Mouse (Mus musculus): ENCODE measurements around the gene Itga10.
"Not testable (repeated sequence)": the region's sequence is repeated elsewhere in the genome, so short reads cannot be mapped to it uniquely, and the experiment has no call there.

Gene Itga10

DNA sequence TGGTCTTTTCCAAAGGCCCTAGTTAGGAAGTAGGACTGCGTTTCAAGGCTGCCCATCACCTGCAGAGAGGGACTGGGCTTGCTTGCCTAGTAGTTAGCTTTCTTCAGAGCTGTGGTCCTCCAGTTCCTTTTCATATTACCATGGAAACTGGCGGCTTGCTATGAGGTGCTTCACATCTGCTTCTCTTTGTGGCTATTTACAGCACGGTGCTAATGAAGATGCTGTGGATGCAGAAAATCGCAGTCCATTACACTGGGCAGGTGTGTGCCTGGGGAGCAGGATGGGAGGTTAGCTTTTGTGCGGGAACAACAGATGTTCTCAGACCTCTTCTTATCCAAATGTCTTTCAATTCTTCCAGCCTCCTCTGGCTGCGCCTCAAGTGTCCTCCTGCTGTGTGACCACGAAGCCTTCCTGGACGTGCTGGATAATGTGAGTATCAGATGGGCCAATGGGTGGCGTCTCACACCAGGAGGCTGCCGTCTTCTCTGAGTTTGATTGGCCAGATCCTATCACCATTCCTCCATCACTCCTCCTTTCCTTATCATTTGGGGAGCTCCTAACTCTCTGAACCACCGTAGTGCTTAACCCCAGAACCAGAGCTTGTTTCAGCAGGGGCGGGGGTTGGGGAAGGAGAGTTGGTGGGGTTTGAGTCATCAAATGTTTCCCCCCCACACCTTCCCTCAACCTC is 35.0 kb downstream of the Itga10 start:
- no peak for DNase-seq (ENCODE audit: low spot score)

DNA sequence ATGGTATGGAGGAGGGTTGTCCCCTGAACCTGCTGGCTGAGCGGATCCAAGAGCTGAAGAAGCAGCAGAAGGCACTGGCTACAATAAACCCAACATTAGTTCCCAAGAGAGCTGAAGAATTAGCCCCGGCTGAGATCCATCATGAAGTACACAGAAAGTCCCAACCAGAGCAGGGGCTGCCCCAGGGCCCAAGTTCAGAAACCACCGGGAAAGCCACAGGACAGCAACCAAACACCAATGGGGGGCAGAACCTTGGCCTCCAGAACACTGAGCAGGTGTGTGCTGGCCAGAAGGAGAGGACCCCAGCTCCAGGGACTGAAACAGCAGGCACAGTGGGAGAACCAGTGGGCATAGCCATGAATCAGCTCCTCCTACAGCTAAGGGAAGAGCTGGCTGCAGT is 38.1 kb downstream of the Itga10 start:
- no peak for DNase-seq (ENCODE audit: low spot score)

DNA sequence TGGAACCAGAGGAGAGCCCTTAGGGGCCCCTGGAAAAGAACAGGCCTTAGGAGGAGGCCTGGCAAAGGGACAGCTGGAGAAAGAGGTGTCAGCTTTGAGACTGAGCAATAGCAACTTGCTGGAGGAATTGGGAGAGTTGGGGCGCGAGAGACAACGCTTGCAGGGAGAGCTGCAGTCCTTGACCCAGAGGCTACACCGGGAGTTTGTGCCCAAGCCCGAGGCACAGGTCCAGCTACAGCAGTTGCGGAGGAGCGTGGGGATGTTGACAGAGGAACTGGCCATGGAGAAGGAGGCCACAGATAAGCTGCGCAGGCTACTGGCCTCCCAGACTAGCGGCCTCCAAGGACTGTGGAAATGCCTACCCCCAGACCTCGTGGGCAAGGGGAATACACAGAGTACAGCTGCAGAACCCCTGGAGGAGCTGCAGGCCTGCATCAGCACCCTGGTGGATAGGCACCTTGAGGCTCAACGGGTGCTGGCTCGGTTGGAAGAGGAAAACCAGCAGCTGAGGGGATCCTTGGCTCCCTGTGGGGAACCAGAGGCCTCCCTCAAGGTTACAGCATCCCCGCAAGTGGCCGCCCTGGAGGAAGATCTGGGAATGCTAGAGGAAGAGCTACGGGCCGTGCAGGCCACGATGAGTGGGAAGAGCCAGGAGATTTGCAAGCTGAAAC is 38.9 kb downstream of the Itga10 start:
- DNase-seq (ENCODE audit: low spot score): peak; percentile 52

DNA sequence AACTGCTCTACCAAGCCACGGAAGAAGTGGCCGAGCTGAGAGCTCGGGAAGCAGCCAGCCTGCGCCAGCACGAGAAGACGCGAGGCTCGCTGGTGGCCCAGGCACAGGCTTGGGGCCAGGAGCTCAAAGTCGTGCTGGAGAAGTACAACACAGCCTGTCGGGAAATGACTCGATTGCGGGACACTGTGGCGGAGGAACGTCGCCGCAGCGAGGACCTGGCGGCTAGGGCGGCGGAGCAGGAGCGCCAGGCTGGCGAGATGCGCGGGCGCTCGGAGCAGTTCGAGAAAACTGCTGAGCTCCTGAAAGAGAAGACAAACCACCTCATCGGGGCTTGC is 39.4 kb downstream of the Itga10 start:
- no peak for DNase-seq (ENCODE audit: low spot score)

DNA sequence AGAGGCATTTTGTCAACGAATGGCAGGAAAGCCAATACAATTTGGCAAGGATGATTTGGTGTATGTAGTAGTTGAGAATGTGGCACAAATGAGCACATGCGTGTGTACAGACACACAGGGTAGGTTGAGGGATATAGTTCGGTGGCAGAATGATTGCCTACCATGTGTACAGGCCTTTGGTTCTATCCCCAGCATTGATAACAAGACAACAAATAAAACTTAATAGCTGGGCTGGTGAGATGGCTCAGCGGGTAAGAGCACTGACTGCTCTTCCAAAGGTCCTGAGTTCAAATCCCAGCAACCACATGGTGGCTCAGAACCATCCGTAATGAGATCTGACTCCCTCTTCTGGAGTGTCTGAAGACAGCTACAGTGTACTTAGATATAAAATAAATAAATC is 40.7 kb downstream of the Itga10 start:
- not testable (repeated sequence) for DNase-seq (ENCODE audit: low spot score)

DNA sequence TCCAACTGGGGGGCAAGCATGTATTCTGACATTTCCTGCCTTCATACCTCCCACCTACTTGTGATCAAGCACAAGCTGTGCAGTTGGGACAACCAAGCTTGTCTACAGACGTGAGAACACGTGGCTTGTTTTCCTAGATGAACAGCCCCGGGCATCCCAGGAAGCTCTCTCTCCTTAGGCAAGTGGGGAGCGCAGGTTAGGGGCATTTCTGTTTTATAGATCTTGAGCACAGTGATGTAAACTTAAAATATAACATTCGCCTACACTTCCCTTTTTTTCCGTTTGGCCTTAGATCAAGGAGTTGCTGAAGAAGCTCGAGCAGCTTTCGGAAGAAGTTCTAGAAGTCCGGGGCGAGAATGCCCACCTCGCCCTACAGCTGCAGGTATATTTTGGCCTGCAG is 43.5 kb downstream of the Itga10 start:
- no peak for DNase-seq (ENCODE audit: low spot score)

DNA sequence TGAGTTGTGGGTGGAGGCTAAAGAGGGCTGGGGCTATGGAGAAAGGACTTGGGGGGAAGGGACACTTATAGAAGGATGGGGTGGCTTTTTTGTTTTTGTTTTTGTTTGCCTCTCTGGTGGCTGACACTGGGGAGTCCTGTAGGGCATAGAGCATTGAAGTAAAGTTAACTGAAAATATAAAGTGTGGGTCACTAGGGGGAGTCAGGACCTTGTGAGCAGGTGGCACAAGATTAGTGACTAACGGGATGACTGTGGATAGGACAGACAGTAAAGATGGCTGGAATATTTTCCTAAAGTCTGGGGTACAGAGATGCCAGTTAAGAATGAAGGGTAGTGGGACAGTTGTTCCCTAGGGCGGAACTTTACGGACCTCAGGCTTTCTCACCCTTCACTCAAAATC is 44.9 kb downstream of the Itga10 start:
- no peak for DNase-seq (ENCODE audit: low spot score)

DNA sequence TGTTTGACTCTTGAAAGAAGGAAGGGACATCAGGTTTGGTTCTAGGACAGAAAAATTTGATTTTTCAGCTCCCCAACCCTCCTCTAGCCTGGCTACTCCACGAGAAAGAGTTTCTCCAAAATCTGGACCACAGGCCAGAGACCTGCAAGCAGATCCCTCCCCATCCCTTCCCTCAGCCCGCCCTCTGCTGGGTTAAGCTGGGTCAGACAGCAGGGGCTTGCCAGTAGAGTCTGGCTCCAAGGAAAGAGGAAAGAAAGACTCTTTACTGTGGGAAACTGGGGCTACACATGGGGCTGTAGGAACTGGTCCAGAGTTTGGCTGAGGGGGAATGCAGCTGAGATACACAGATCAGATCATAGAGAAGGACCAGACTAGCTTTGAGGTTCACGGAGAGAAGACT is 47.1 kb downstream of the Itga10 start:
- DNase-seq (ENCODE audit: low spot score): peak; percentile 36

DNA sequence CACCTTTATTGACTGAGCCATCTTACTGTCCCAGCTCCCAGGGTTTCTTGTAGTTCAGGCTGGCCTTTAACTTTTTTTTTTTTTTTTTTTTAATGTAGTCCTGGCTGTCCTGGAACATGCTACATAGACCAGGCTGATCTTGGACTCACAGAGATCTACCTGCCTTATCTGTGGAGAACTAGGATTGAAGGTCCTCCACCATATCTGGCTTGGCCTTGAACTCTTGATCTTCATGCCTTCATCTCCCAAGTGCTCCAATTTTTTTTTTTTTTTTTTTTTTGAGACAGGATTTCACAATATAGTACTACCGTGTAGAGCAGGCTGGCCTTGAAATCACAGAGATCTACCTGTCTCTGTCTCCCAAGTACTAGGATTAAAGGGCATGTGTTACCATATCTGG is 48.2 kb downstream of the Itga10 start:
- no peak for DNase-seq (ENCODE audit: low spot score)

DNA sequence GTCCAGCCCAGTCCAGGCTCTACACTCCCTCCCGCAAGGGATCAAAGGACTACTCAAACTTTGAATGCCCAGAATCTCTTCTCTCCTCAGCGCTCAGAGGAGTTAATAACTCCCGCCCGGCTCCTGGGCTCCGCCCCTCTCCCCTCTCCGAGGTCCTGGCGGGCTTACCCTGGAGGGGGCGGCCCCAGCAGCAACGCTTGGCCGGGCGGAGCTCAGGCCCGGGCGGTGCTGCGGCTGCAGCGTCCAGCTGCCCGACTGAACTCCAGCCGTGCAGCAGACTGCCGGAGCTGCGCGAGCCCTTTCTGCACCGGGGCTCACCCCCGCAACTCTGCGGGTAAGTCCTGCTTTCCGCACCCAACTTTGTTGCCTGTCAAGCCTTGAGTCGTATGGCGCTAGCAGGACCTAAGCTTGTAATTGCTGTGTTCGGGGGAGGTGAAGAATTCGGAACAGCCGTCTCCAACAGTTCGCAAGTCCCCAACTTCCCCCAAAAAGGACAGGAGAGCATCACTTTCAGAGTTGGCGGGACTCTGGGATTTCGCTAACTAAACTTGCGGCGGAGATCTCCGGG is 50.9 kb downstream of the Itga10 start, which contains the start of gene Pias3:
Pias3 (plus strand) TSS at position 187 of the 568 bp plus-strand sequence.
- DNase-seq (ENCODE audit: low spot score): peak; percentile 85

DNA sequence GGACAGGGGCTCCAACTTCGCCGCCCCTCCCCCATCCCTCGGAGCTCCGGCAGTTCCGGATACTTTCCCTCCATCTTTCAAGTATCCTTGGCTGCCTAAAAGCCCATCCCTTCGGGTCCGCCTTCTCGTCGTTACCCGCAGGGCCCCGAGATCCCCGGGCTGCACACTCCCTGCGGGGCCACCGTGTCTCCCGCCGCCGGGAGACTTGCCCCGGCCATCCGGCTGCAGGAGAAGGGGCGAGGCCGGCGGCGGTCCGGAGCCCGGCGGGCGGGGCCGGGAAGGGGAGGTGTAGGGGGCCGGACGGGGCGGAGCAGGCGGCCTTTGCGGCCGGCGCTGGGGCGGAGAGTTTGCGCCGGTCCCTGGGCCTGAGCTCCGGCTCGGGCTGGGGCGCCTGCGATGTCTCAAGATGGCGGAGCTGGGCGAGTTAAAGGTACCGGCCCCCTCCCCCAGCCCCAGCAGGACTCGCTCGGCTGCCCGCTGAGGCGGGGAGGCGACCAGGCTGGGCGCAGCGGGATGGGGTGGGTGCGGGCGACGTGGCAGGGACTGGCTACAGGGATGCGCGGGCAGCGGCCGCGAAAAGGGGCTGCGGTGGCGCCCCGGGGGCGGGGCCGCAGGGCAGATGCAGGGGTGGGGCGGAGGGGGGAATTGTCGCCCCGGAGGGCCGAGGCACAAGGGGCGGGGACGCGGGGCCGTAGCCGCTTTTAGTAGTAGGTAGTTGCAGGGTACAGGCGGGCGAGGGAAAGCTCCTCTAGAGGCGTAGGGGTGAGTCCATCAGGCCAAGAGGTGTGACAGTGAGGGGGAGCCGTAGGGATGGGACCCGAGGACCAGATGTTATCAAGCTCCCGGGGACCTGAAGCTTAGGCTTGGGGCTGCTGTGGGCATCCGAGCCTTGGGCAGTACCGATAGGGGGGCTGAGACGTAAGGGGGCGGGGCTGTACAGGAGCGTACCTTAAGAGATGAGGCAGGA is 51.7 kb downstream of the Itga10 start:
- peak; percentile 90 for DNase-seq (ENCODE audit: low spot score)

DNA sequence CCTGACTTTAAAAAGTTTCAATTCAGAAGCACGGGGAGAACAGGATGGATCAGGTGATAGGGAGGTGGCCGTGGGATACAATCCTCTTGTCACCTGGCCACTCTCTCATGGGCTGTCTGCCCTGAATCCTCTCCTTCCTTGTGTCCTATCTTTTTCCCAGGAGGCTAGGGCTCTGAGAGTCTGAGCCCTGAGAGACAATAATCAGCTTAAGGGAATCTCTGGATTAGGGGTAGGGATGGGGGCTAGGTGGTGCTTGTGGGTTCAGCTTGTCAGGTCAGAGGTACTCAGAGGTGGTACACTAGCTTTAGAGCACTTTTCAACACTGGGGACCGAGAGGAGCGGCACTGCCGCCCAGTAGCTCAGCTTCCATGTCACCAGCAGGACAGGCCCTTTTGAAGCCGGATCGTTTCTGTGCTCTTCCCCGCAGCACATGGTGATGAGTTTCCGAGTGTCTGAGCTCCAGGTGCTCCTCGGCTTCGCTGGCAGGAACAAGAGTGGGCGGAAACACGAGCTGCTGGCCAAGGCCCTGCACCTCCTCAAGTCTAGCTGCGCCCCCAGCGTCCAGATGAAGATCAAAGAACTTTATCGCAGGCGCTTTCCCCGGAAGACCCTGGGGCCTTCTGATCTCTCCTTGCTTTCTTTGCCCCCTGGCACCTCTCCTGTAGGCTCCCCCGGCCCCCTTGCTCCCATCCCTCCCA is 53.8 kb downstream of the Itga10 start:
- DNase-seq (ENCODE audit: low spot score): peak; percentile 28

DNA sequence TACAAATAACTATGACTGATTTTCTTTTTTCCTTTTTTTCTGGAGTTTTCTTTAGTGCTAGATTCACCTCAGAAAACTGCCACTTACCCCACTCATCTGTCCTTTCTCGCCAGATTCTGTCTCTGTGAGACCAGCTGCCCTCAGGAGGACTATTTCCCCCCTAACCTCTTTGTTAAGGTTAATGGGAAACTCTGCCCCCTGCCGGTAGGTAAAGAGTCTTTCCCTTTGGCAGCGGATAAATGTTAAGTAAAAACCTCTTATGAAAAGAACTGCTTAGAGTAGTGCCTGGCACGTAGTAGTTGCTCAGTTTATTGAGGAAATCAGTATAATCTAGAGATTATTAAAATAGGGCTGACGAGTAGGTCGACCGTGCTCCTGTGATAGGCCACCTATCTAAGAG is 55.0 kb downstream of the Itga10 start:
- no peak for DNase-seq (ENCODE audit: low spot score)

DNA sequence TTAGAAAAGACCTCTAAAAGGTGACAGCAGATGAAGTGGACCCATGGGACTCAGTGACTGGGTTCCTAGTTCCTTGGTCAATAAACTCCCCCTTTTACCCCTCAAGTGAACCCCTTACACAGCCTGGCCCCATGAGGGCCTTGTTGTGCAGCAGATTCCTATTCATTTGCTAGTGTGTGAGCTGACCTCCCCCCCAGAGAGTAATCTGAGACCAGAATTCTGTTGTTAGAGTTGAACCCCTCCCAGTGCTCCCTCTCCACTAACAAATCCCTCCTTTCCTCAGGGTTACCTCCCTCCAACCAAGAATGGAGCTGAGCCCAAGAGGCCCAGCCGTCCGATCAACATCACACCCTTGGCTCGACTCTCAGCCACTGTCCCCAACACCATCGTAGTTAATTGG is 55.6 kb downstream of the Itga10 start:
- DNase-seq (ENCODE audit: low spot score): no peak

DNA sequence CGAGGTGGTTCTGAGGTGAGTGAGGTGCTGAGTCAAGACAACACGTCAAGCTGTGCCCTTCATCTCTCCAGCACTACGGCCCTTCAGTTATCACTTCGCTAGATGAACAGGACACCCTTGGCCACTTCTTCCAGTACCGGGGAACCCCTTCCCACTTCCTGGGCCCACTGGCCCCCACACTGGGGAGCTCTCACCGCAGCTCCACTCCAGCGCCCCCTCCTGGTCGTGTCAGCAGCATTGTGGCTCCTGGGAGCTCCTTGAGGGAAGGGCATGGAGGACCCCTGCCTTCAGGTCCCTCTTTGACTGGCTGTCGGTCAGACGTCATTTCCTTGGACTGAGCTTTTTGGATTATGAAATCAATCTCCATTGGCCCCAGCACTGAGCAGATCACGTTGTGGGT is 59.4 kb downstream of the Itga10 start:
- no peak for DNase-seq (ENCODE audit: low spot score)

DNA sequence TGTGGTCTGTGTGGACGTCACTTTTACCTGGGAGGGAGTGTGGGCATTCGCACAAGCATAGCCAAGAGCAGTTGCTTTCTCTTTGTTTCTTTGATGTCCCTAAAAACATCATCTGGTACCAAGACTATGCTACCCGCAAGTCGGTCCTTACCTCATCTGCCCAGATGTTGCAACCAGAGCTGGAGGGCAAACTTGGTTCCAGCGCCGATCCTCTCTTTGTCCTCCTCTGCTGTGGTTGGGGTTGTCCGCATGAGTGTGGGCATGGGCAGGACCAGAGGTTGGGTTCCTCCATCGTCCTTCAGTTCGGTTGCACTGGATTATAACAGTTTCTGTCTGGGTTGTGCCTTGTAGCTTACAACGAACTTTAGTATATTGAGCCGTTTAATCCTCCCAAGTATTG is 60.8 kb downstream of the Itga10 start:
- DNase-seq (ENCODE audit: low spot score): no peak

DNA sequence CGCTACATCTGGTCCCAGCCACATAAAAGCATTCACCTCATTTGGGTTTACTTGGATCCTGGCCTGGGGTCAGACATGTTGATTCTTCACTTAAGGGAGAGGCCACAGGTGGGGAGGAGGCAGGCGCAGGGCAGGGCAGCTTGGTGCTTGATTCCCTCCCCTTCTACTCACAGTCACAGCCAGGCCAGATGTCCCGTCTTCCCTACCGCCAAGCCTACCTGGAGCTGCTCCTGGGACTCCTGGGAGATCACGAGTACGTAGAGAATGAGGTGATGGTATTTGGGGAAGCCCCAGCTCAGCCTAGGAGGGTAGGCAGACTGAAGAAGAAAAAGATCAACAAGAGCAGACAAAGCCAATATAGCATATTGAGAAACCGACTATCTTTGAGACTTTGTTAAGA is 61.6 kb downstream of the Itga10 start:
- no peak for DNase-seq (ENCODE audit: low spot score)

DNA sequence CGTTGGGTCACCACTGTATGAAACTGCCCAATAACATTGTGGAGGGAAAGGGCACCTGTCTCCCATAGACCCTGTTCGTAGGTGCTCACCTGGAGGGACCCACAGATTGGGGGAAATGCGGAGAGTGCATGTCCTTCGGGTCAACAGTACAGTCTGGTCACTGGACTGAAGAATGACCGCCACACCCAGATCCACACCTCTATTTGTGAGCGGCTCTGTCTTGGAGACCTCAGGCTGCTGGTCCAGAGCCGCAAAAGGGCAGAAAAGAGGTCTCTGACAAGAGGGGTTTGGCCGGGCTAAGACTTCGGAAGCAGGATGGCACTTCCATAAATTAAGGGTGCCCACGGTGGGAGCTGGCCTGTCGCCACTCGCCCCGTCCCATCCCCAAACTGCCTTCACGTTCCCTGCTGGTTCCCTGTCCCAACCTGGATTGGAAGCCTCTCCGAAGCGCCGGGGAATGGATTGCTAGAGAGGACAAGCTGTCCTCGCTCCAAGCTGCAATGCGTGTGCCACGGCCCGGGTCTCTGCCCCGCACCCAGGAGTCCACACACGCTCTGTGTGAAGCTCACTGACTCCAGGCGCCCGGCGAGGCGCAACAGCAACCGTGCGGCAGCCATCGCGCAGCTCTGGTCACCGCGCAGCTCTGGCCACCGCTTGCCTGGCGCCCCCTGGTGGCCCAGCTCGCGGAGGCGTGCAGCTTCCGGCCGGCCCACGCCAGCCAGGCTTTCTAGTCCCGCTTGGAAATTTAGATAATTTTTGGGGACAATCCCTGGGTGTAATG is 62.7 kb downstream of the Itga10 start, which contains the start of gene Nudt17:
Nudt17 (minus strand) TSS at position 660 of the 781 bp plus-strand sequence.
- peak; percentile 77 for DNase-seq (ENCODE audit: low spot score)

DNA sequence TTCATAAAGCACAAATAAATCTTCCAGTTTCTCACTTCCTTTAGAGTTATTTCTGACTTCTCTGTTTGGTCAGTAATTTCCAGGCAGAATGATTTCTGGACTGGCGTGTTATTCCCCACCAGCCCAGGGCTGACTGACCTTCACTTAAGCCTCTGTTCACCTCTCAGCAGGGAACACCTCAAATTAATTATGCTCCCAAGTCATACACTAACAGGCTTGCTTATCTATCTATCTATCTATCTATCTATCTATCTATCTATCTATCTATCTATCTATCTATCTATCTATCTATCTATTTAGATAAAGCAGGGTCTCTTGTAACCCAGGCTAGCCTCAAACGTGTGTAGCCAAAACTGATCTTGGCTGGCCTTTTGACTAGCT is 63.3 kb downstream of the Itga10 start:
- DNase-seq (ENCODE audit: low spot score): no peak

All from testis, postnatal 14 days (tissue).